14 mouse cellular contexts compared by ENCODE assay signal in the genomic region with DNA sequence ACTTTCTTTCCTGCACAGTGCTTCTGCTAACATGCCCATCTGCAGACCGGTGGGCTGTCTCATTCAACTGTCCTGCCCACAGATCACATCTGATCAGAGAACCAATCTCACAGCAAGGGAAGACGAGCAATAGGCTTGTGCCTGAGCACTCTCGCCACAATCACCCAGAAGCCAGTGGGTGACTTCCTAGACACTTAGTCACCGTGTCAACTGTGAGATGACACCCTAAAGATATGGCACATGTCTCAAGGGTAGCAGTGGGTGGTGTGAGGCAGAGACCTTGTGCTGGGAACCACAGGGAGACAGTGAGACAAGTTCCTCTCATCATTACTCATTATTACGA. TPM values are rescaled to one million over a fixed set of nuclear protein-coding genes. Genes with fewer than 3 reads are reported as not detected.
DNase-seq lines count a peak whose midpoint lies in the region; ATAC-seq lines count a peak whose summit lies in the region.
"Had no signal": no experiment of that assay in that cellular context is flagged by ENCODE, and none has a peak within 500 bp of the region (broad histone marks: within the 10 kb centered on the region; RNA-seq: fewer than 3 reads in every experiment).

No protein-coding gene starts in this region.

- no peaks in the 10 kb centered on the region for H3K36me3 ChIP-seq in intestine, embryonic 16.5 days (ENCODE audit: control insufficient read depth, insufficient read depth, low read length)

- H3K4me2 ChIP-seq in intestine, embryonic 16.5 days (ENCODE audit: low read depth, low read length): no peak overlapping the region

- 79% methylated on average over 5 of the region's 5 CpGs for WGBS in intestine, embryonic 16.5 days

- no peak overlapping the region for H3K27ac ChIP-seq in intestine, embryonic 16.5 days (ENCODE audit: low read length)
- H3K27ac ChIP-seq: heart, adult 2 months had no signal

- intact Hi-C loops in left cerebral cortex, postnatal 14 days (cut with DNase I): no loop called here

- H3K9me3 ChIP-seq in intestine, embryonic 16.5 days (ENCODE audit: control insufficient read depth, low read length): no peaks in the 10 kb centered on the region

- H3K4me1 ChIP-seq in intestine, embryonic 16.5 days (ENCODE audit: control insufficient read depth, insufficient read depth, low read length): 0 out of 2 replicates have a peak, but pooled peaks cover 2% of the 10 kb centered on the region

- H3K4me3 ChIP-seq in intestine, embryonic 16.5 days (ENCODE audit: low read length): no peak overlapping the region
- H3K4me3 ChIP-seq: heart, adult 2 months had no signal

- H3K9ac ChIP-seq in intestine, embryonic 16.5 days (ENCODE audit: low read depth, low read length): no peak overlapping the region

- H3K27me3 ChIP-seq in intestine, embryonic 16.5 days (replicated peaks; ENCODE audit: control insufficient read depth, insufficient read depth, low read length): no peaks in the 10 kb centered on the region

- peak; percentile 57 for ATAC-seq in granulocyte monocyte progenitor cell, adult 5-6 weeks (replicated peaks; ENCODE audit: poor library complexity, severe bottlenecking)
- no peak for ATAC-seq in intestine, embryonic 16.5 days

- DNase-seq in B cell, adult 2 months: peak; percentile 21 to 24
- DNase-seq in CD4-positive, CD25-positive, alpha-beta regulatory T cell, adult 2 months (ENCODE audit: low read depth, low spot score): peak; percentile 23
- DNase-seq in monocyte, adult 2 months (ENCODE audit: low read depth in 1 of 2, low spot score in 2 of 2): peak; percentile 56 to 64
- no peak for DNase-seq in gastrocnemius, postnatal 25 days
- no peak for DNase-seq in left cerebral cortex, postnatal 14 days (ENCODE audit: low spot score in 2 of 2)
- DNase-seq: adrenal gland, adult 2 months; heart, adult 2 months; heart, postnatal 36 days; kidney, adult 11 months; kidney, postnatal 4 days; lung, postnatal 14 days; thymus, postnatal 4 days had no signal

RNA-seq across cellular contexts. Expression of a gene that starts 10.0 kb away (rescaled TPM):
- total RNA-seq in granulocyte monocyte progenitor cell, adult 5-6 weeks (2014; fragmentation: Nextera tagmentation): 17.1 and 29.8 TPM in 2 replicates
- total RNA-seq in granulocyte monocyte progenitor cell, adult 5-6 weeks (2017): 17.0 and 27.7 TPM in 2 replicates
- 1 to 10 TPM; 1.2 to 1.4 TPM for total RNA-seq in gastrocnemius, postnatal 25 days (2021)
- total RNA-seq in left cerebral cortex, postnatal 14 days (2021): 1 to 10 TPM; 7.4 to 9.1 TPM
- polyA plus RNA-seq in intestine, embryonic 16.5 days (2015; fragmentation: Nextera tagmentation; extraction: Ambion mirVana): 6.8 and 6.9 TPM in 2 replicates

RNA-seq across cellular contexts. Expression of a gene that starts 40.5 kb away (rescaled TPM):
- not detected in 2 replicates for total RNA-seq in granulocyte monocyte progenitor cell, adult 5-6 weeks (2014; fragmentation: Nextera tagmentation)
- total RNA-seq in granulocyte monocyte progenitor cell, adult 5-6 weeks (2017): not detected in 2 replicates
- total RNA-seq in gastrocnemius, postnatal 25 days (2021): not detected
- total RNA-seq in left cerebral cortex, postnatal 14 days (2021): 10 to 100 TPM; 71.2 to 75.7 TPM
- polyA plus RNA-seq in intestine, embryonic 16.5 days (2015; fragmentation: Nextera tagmentation; extraction: Ambion mirVana): 0.06 TPM in 2 replicates
- total RNA-seq: heart, adult 2 months; heart, postnatal 36 days had no signal
- polyA plus RNA-seq: heart, adult 2 months had no signal

Comparison
In these comparisons a context has a peak if more than half of its experiments do, and no peak if none do; other contexts are left out.
1. DNase-seq: peak in B cell, adult 2 months (2 of 2), CD4-positive, CD25-positive, alpha-beta regulatory T cell, adult 2 months (single experiment) and monocyte, adult 2 months (2 of 2); none in gastrocnemius, postnatal 25 days (single experiment) and left cerebral cortex, postnatal 14 days (0 of 2).
2. RNA of a gene that starts 40.5 kb away (total RNA-seq): 71.2 to 75.7 TPM in left cerebral cortex, postnatal 14 days; not detected in granulocyte monocyte progenitor cell, adult 5-6 weeks and not detected in gastrocnemius, postnatal 25 days; every median in the first group is over 10 times any median in the second.